In the genomic region with DNA sequence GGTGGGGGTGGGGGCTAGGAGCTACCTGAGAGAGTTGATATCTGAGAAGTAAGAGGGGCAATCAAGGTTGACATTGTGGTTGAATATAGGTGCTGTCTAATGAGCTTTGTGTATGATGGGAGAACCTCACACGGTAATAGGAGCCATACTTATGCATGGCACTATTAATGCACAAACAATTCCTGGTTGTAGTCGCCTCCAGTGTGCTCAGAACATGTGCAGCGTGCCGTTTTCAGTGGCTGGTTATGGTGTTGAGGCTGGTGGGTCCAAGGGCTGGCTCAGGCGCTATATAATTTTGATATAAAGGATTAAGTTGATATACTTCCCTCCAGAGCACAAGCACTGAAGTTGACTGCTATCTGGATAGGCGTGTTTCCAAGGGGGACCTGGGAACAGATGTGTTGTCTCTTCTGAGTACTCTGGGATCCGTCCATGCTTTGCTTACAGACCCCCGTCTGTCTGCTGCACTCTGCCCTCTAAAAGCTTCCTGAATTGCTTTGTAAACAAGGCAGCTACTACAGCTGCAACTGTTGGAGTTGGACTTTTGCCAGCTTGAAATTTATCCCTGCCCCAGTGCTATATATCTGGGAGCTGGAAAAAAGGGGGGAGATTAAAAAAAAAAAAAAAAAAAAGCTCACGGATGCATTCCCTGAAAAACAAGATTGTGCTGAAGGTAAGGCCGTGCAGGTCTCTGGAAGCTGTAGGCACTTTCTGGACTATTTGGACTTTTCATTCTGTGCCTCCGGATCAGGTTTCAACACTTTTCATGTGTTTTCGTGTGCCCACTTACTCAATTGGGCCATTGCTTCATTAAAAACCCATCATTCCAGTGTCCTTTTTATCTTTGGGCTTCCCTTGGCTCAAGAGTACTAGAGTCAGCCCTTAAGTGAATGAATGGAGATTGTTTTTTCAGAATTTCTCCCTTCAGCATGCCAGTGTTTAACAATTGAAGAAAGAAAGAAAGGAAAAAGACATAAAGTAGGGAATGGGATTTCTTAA, we compare ENCODE assay signal across 8 mouse cellular contexts.
DNase-seq lines count a peak whose midpoint lies in the region; ATAC-seq and TF ChIP-seq lines count a peak whose summit lies in the region.

No protein-coding gene starts in this region.

- no peak for TF ChIP-seq POLR2A in myocyte (IDR thresholded peaks at IDR 0.05; ENCODE audit: insufficient read length, low read depth)

- H3K9me3 ChIP-seq in lung, postnatal 0 days (ENCODE audit: low read length): no peaks in the 10 kb centered on the region

- peak; percentile 19; the same call in 1 of the 2 replicates for ATAC-seq in lung, postnatal 0 days
- ATAC-seq in granulocyte monocyte progenitor cell, adult 5-6 weeks (replicated peaks; ENCODE audit: poor library complexity, severe bottlenecking): no peak

- peaks cover 5% of the 10 kb centered on the region; the same call in 1 of the 2 replicates for H3K4me1 ChIP-seq in lung, postnatal 0 days (ENCODE audit: insufficient read depth, low read depth, low read length)

- no peak for TF ChIP-seq CTCF in lung, postnatal 0 days (IDR thresholded peaks at IDR 0.05)

- H3K4me2 ChIP-seq in lung, postnatal 0 days (replicated peaks; ENCODE audit: low read depth, low read length): no peak overlapping the region; the same call in 1 of the 2 replicates
- peak overlapping the region; percentile 66 for H3K4me2 ChIP-seq in myocyte (ENCODE audit: low read depth)

- H3K27ac ChIP-seq in lung, postnatal 0 days (ENCODE audit: low read length): no peak overlapping the region

- peak; percentile 38 for DNase-seq in lung, postnatal 0 days (ENCODE audit: low spot score)
- no peak for DNase-seq in lung, adult 18-20 months
- peak; percentile 36 for DNase-seq in fat pad, adult 2 months (ENCODE audit: extremely low read depth, low read depth, low spot score)
- peak; percentile 11 to 13 for DNase-seq in kidney, postnatal 36 days
- DNase-seq in adrenal gland, adult 2 months: no peak
- no peak for DNase-seq in spleen, postnatal 14 days (ENCODE audit: low spot score in 2 of 2)

- H3K79me2 ChIP-seq in myocyte (ENCODE audit: control insufficient read depth, insufficient read depth): peaks cover 5% of the 10 kb centered on the region

- H3K4me3 ChIP-seq in lung, postnatal 0 days (ENCODE audit: low read depth, low read length): no peak overlapping the region
- H3K4me3 ChIP-seq in myocyte: no peak overlapping the region

- H3K36me3 ChIP-seq in lung, postnatal 0 days (ENCODE audit: insufficient read depth, low read length): no peaks in the 10 kb centered on the region
- no peaks in the 10 kb centered on the region for H3K36me3 ChIP-seq in myocyte (ENCODE audit: control insufficient read depth, insufficient read depth)

- no peak overlapping the region for H3ac ChIP-seq in myocyte (ENCODE audit: control insufficient read depth, insufficient read length)

- 23% methylated on average over 12 of the region's 12 CpGs for WGBS in lung, postnatal 0 days

- no peak overlapping the region for H3K9ac ChIP-seq in lung, postnatal 0 days (replicated peaks; ENCODE audit: low read depth)

- no peaks in the 10 kb centered on the region for H3K27me3 ChIP-seq in lung, postnatal 0 days (replicated peaks; ENCODE audit: insufficient read depth, low read length)
- H3K27me3 ChIP-seq in myocyte (ENCODE audit: control insufficient read depth, insufficient read depth, insufficient read length): no peaks in the 10 kb centered on the region

- no peak for TF ChIP-seq EP300 in lung, postnatal 0 days (IDR thresholded peaks at IDR 0.05)

TF ChIP-seq in myocyte, 11 proteins besides CTCF, POLR2A, EP300 and RAD21:
- TF ChIP-seq MYOD1 (IDR thresholded peaks at IDR 0.05; ENCODE audit: control insufficient read depth in 1 of 3, insufficient read length in 2 of 3, low read depth in 2 of 3) (no peak), POLR2AphosphoS2 (IDR thresholded peaks at IDR 0.05; ENCODE audit: insufficient read length, low read depth) (no peak), TCF12 (IDR thresholded peaks at IDR 0.05; ENCODE audit: insufficient read depth, poor library complexity, severe bottlenecking) (no peak), USF1 (IDR thresholded peaks at IDR 0.05; ENCODE audit: low read depth) (no peak), MAX (IDR thresholded peaks at IDR 0.05; ENCODE audit: low read depth) (no peak), MYOG (IDR thresholded peaks at IDR 0.05; ENCODE audit: control insufficient read depth in 1 of 3, insufficient read depth in 1 of 3, insufficient read length in 2 of 3, low read depth in 2 of 3) (no peak), E2F4 (IDR thresholded peaks at IDR 0.05; ENCODE audit: insufficient read depth) (no peak), SRF (IDR thresholded peaks at IDR 0.05; ENCODE audit: control insufficient read depth, insufficient read length, low read depth) (no peak), CEBPB (IDR thresholded peaks at IDR 0.05; ENCODE audit: insufficient read depth, poor library complexity, severe bottlenecking) (no peak), REST (IDR thresholded peaks at IDR 0.05; ENCODE audit: insufficient read depth, insufficient read length) (no peak), TCF3 (IDR thresholded peaks at IDR 0.05; ENCODE audit: insufficient read length, low read depth) (no peak)

Comparison
In these comparisons a context has a peak if more than half of its experiments do, and no peak if none do; other contexts are left out.
1. DNase-seq: peak in lung, postnatal 0 days (single experiment), fat pad, adult 2 months (single experiment) and kidney, postnatal 36 days (2 of 2); none in lung, adult 18-20 months (0 of 2), adrenal gland, adult 2 months (single experiment) and spleen, postnatal 14 days (0 of 2).